Comparison of ENCODE assay signal across 8 mouse cellular contexts in genomic region chr8:22185431-22186397, GRCm38 (mm10). TPM values are rescaled to one million over a fixed set of nuclear protein-coding genes. Genes with fewer than 3 reads are reported as not detected.
DNase-seq lines count a peak whose midpoint lies in the region; ATAC-seq and TF ChIP-seq lines count a peak whose summit lies in the region.

TSS of gene Ckap2 (minus strand) at chr8:22185819.

- TF ChIP-seq POLR2A in bone marrow macrophage, adult 2 months (IDR thresholded peaks at IDR 0.05; ENCODE audit: borderline replicate concordance, low read depth, low read length), result no peak
- TF ChIP-seq POLR2A in embryonic fibroblast, embryonic 13.5 days (IDR thresholded peaks at IDR 0.05; ENCODE audit: low read depth, low read length), result peak; percentile 61

- H3K9me3 ChIP-seq in kidney, embryonic 14.5 days (ENCODE audit: control insufficient read depth, low read length), result no peaks in the 10 kb centered on the region
- H3K9me3 ChIP-seq in limb, embryonic 15.5 days, result no peaks in the 10 kb centered on the region

- DNase-seq in A20 (ENCODE audit: low read depth, low spot score), result peak; percentile 95
- peak; percentile 88 to 89 for DNase-seq in heart, adult 9 months (ENCODE audit: low spot score in 2 of 2)
- peak; percentile 53 to 63 for DNase-seq in monocyte, adult 2 months (ENCODE audit: low read depth in 1 of 2, low spot score in 2 of 2)
- peak; percentile 79 to 83 for DNase-seq in spleen, postnatal 36 days (ENCODE audit: low spot score in 2 of 2)

- H3K4me1 ChIP-seq in bone marrow macrophage, adult 2 months (ENCODE audit: control insufficient read depth, insufficient read depth, low read length), result 0 out of 2 replicates have a peak, but pooled peaks cover 4% of the 10 kb centered on the region
- H3K4me1 ChIP-seq in embryonic fibroblast, embryonic 13.5 days (ENCODE audit: control insufficient read depth, insufficient read depth, low read length), result no peaks in the 10 kb centered on the region
- H3K4me1 ChIP-seq in kidney, embryonic 14.5 days (ENCODE audit: control insufficient read depth, insufficient read depth, low read length), result peaks cover 12% of the 10 kb centered on the region; the same call in 1 of the 2 replicates
- H3K4me1 ChIP-seq in limb, embryonic 15.5 days, result peaks cover 7% of the 10 kb centered on the region

- peak within 1 kb of the TSS; percentile 76 for H3K9ac ChIP-seq in kidney, embryonic 14.5 days (ENCODE audit: low read depth, low read length)
- H3K9ac ChIP-seq in limb, embryonic 15.5 days, result peak within 1 kb of the TSS; percentile 73

- 4% methylated on average over 63 of the region's 63 CpGs for WGBS in kidney, embryonic 14.5 days
- 3% methylated on average over 63 of the region's 63 CpGs for WGBS in limb, embryonic 15.5 days

- peak within 1 kb of the TSS; percentile 66 for H3K27ac ChIP-seq in bone marrow macrophage, adult 2 months (ENCODE audit: insufficient read depth, low read depth, low read length)
- peak within 1 kb of the TSS; percentile 89 for H3K27ac ChIP-seq in embryonic fibroblast, embryonic 13.5 days (ENCODE audit: insufficient read depth, low read length)
- H3K27ac ChIP-seq in kidney, embryonic 14.5 days (ENCODE audit: low read depth, low read length), result peak within 1 kb of the TSS; percentile 74; the same call in 1 of the 2 replicates
- peak within 1 kb of the TSS; percentile 87 for H3K27ac ChIP-seq in limb, embryonic 15.5 days

- H3K4me3 ChIP-seq in bone marrow macrophage, adult 2 months (ENCODE audit: insufficient read depth, low read length), result peak within 1 kb of the TSS; percentile 99
- peak within 1 kb of the TSS; percentile 57 for H3K4me3 ChIP-seq in embryonic fibroblast, embryonic 13.5 days (ENCODE audit: insufficient read depth, low read length)
- H3K4me3 ChIP-seq in kidney, embryonic 14.5 days (ENCODE audit: low read length), result peak within 1 kb of the TSS; percentile 58
- H3K4me3 ChIP-seq in limb, embryonic 15.5 days, result peak within 1 kb of the TSS; percentile 85

- ATAC-seq in kidney, embryonic 14.5 days (ENCODE audit: low FRiP score, low TSS enrichment), result peak; percentile 96
- ATAC-seq in limb, embryonic 15.5 days (ENCODE audit: insufficient number of reproducible peaks, low FRiP score, low TSS enrichment, low read depth), result peak; percentile 95

- no peak for TF ChIP-seq CTCF in bone marrow macrophage, adult 2 months (IDR thresholded peaks at IDR 0.05; ENCODE audit: low read depth, low read length)
- no peak for TF ChIP-seq CTCF in embryonic fibroblast, embryonic 13.5 days (IDR thresholded peaks at IDR 0.05; ENCODE audit: borderline replicate concordance, insufficient read depth, low read length)

- H3K27me3 ChIP-seq in kidney, embryonic 14.5 days (ENCODE audit: control insufficient read depth, insufficient read depth, low read length), result no peaks in the 10 kb centered on the region
- no peaks in the 10 kb centered on the region for H3K27me3 ChIP-seq in limb, embryonic 15.5 days

- H3K36me3 ChIP-seq in kidney, embryonic 14.5 days (ENCODE audit: control insufficient read depth, insufficient read depth, low read length), result no peaks in the 10 kb centered on the region
- H3K36me3 ChIP-seq in limb, embryonic 15.5 days, result no peaks in the 10 kb centered on the region

- peak within 1 kb of the TSS; percentile 62 for H3K4me2 ChIP-seq in kidney, embryonic 14.5 days (replicated peaks; ENCODE audit: low read depth, low read length)
- H3K4me2 ChIP-seq in limb, embryonic 15.5 days, result peak within 1 kb of the TSS; percentile 77

RNA-seq across cellular contexts. Expression of gene Ckap2, which starts in this region (rescaled TPM):
- polyA plus RNA-seq in bone marrow macrophage, adult 2 months (2012; ENCODE audit: insufficient read depth, insufficient read length, missing spikeins), result 22.0 and 30.3 TPM in 2 replicates
- 57.2 and 63.5 TPM in 2 replicates for polyA plus RNA-seq in embryonic fibroblast, embryonic 13.5 days (2011; ENCODE audit: insufficient read length, low read depth, missing spikeins)
- 37.8 and 47.7 TPM in 2 replicates for polyA plus RNA-seq in kidney, embryonic 14.5 days (2014; fragmentation: Nextera tagmentation; extraction: Ambion mirVana)
- polyA plus RNA-seq in limb, embryonic 15.5 days (2015; fragmentation: Nextera tagmentation; extraction: Ambion mirVana), result 36.5 and 37.1 TPM in 2 replicates

Comparison
In these comparisons a context has a peak if more than half of its experiments do, and no peak if none do; other contexts are left out.
1. Peak in every context shown above with its lines: DNase-seq, ATAC-seq, H3K4me3 ChIP-seq and H3K27ac ChIP-seq.